Mouse (Mus musculus): ENCODE measurements around the gene Npr2. TPM values are rescaled to one million over a fixed set of nuclear protein-coding genes. Genes with fewer than 3 reads are reported as not detected.

Gene Npr2
- polyA plus RNA-seq, 1 experiment from 2014 or later = 12.7 TPM

GRCm38 (mm10) chr4:43598650-43599380, 32.9 kb upstream of the Npr2 start:
- Histone ChIP-seq H3K27ac (replicated peaks) (no peak overlapping the region), H3K4me2 (replicated peaks) (no peak overlapping the region), H3K27me3 (no peaks in the 10 kb centered on the region), H3K9me3 (no peaks in the 10 kb centered on the region), H3K4me1 (no peaks in the 10 kb centered on the region), H3K36me3 (no peaks in the 10 kb centered on the region), H3K4me3 (no peak overlapping the region), H3K9ac (replicated peaks) (no peak overlapping the region)
- WGBS = 88% methylated on average over 7 of the region's 7 CpGs
- ATAC-seq (replicated peaks) = no peak

DNA sequence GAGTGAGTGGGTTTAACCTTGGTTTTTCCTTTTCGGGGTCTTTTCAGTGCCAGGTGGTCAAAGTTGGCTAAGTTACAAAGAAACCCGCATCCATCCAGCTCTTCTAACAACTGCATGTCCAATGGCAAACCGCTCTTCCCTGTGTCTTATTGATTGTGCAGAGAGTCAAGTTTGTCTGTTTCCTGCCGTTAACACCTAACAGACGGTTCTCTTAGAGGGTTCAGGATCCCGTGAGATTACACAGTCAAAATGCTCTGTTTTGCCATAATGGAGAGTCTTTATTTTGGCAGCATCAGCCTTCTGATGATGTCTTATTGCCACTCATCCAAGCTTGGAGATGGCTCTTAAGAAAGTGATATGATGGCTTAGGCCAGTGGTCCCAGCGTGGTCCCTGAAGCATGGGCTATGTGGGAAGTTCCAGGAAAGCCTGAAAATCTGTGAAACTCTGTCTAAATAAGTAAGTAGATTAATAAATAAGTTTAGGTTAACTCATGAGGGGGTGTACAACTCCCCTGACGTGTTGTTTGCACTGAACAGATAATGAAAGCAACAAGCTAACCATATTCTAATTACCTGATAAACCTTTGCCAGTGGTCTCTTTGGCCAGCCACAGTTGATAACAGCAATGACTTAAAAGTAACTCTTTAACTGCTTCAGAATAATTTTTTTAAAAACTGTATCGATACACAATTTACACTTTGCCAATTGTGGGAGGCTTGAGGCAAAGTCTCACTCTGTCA, 31.4 kb upstream of the Npr2 start:
- Histone ChIP-seq H3K4me1 (no peaks in the 10 kb centered on the region), H3K9me3 (no peaks in the 10 kb centered on the region), H3K27ac (replicated peaks) (no peak overlapping the region), H3K36me3 (no peaks in the 10 kb centered on the region), H3K4me3 (no peak overlapping the region), H3K27me3 (no peaks in the 10 kb centered on the region), H3K9ac (replicated peaks) (no peak overlapping the region), H3K4me2 (replicated peaks) (no peak overlapping the region)
- WGBS = 78% methylated on average over 9 of the region's 9 CpGs
- no peak for ATAC-seq (replicated peaks)

- H3K36me3 ChIP-seq = no peaks in the 10 kb centered on the region
- no peak overlapping the region for H3K4me3 ChIP-seq
- no peak overlapping the region for H3K4me2 ChIP-seq (replicated peaks)
- 73% methylated on average over 3 of the region's 3 CpGs for WGBS
- no peak overlapping the region for H3K9ac ChIP-seq (replicated peaks)
- no peak overlapping the region for H3K27ac ChIP-seq (replicated peaks)
- H3K9me3 ChIP-seq = no peaks in the 10 kb centered on the region
- no peaks in the 10 kb centered on the region for H3K27me3 ChIP-seq
- no peak for ATAC-seq (replicated peaks)
- H3K4me1 ChIP-seq = no peaks in the 10 kb centered on the region
Measured at GRCm38 (mm10) chr4:43604099-43604498, 27.6 kb upstream of the Npr2 start.

- Histone ChIP-seq H3K27ac (replicated peaks) (no peak overlapping the region), H3K36me3 (no peaks in the 10 kb centered on the region), H3K27me3 (no peaks in the 10 kb centered on the region), H3K4me2 (replicated peaks) (no peak overlapping the region), H3K9ac (replicated peaks) (no peak overlapping the region), H3K9me3 (no peaks in the 10 kb centered on the region), H3K4me3 (no peak overlapping the region), H3K4me1 (no peaks in the 10 kb centered on the region)
- 82% methylated on average over 9 of the region's 9 CpGs for WGBS
- no peak for ATAC-seq (replicated peaks)
Measured at GRCm38 (mm10) chr4:43604751-43605685, 26.7 kb upstream of the Npr2 start.

- Histone ChIP-seq H3K4me3 (no peak overlapping the region), H3K4me1 (no peaks in the 10 kb centered on the region), H3K9ac (replicated peaks) (no peak overlapping the region), H3K27me3 (no peaks in the 10 kb centered on the region), H3K4me2 (replicated peaks) (no peak overlapping the region), H3K27ac (replicated peaks) (no peak overlapping the region), H3K36me3 (no peaks in the 10 kb centered on the region), H3K9me3 (no peaks in the 10 kb centered on the region)
- 57% methylated on average over 10 of the region's 10 CpGs for WGBS
- no peak for ATAC-seq (replicated peaks)
Measured at GRCm38 (mm10) chr4:43612534-43612933, 19.2 kb upstream of the Npr2 start.

DNA sequence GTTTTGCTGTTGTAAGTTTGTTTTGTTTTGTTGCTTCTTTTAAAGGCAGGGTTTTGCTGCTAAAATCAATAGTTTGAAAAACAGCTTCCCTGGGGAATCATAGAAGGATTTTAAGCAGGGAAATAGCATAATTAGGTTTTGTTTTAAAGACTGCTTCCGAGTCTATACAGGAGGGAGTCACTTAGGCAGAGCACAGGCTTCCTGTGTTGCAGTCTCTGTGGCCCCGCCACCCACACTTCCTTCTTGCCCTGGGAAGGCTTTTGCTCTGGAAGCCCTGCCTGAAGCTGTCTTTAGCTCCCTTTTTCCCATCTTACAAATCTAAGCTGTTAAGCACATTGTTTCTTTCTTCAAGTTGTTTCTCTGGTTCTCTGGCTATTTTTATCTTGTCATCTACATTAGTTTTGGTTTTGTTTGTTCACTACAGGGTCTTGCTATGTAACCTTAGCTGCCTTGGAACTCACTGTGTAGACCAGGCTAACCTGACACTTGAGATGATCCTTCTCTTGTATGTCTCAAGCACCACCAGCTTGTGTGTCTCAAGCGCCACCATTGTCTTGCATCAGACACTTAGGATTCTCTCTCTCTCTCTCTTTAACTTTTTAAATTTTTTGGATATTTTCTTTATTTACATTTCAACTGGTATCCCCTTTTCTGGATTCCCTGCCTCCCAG, 18.5 kb upstream of the Npr2 start:
- ATAC-seq (replicated peaks) = no peak
- no peaks in the 10 kb centered on the region for H3K36me3 ChIP-seq
- H3K27me3 ChIP-seq = no peaks in the 10 kb centered on the region
- WGBS = 62% methylated on average over 3 of the region's 3 CpGs
- H3K27ac ChIP-seq (replicated peaks) = no peak overlapping the region
- no peak overlapping the region for H3K4me2 ChIP-seq (replicated peaks)
- H3K9me3 ChIP-seq = no peaks in the 10 kb centered on the region
- no peak overlapping the region for H3K9ac ChIP-seq (replicated peaks)
- no peaks in the 10 kb centered on the region for H3K4me1 ChIP-seq
- H3K4me3 ChIP-seq = no peak overlapping the region

GRCm38 (mm10) chr4:43620146-43620778, 11.5 kb upstream of the Npr2 start:
- Histone ChIP-seq H3K9me3 (peaks cover 3% of the 10 kb centered on the region; the same call in 1 of the 2 replicates), H3K4me2 (replicated peaks) (no peak overlapping the region), H3K9ac (replicated peaks) (no peak overlapping the region), H3K36me3 (no peaks in the 10 kb centered on the region), H3K27me3 (no peaks in the 10 kb centered on the region), H3K27ac (replicated peaks) (no peak overlapping the region), H3K4me3 (no peak overlapping the region), H3K4me1 (no peaks in the 10 kb centered on the region)
- no peak for ATAC-seq (replicated peaks)
- 91% methylated on average over 4 of the region's 4 CpGs for WGBS

GRCm38 (mm10) chr4:43629106-43629817, 2.5 kb upstream of the Npr2 start:
- H3K36me3 ChIP-seq = no peaks in the 10 kb centered on the region
- no peak overlapping the region for H3K27ac ChIP-seq (replicated peaks)
- no peak overlapping the region for H3K4me3 ChIP-seq
- peaks cover 29% of the 10 kb centered on the region for H3K4me1 ChIP-seq
- H3K4me2 ChIP-seq (replicated peaks) = no peak overlapping the region
- 33% methylated on average over 20 of the region's 20 CpGs for WGBS
- H3K27me3 ChIP-seq = no peaks in the 10 kb centered on the region
- H3K9me3 ChIP-seq = peaks cover 10% of the 10 kb centered on the region; the same call in 1 of the 2 replicates
- ATAC-seq (replicated peaks) = no peak
- H3K9ac ChIP-seq (replicated peaks) = no peak overlapping the region

- WGBS = 2% methylated on average over 5 of the region's 5 CpGs
- H3K36me3 ChIP-seq = no peaks in the 10 kb centered on the region
- no peak overlapping the region for H3K4me3 ChIP-seq
- H3K27ac ChIP-seq (replicated peaks) = peak overlapping the region; percentile 82
- no peaks in the 10 kb centered on the region for H3K27me3 ChIP-seq
- peak; percentile 75 for ATAC-seq (replicated peaks)
- peak overlapping the region; percentile 86 for H3K4me2 ChIP-seq (replicated peaks)
- H3K9ac ChIP-seq (replicated peaks) = 0 out of 2 replicates have a peak overlapping the region, but pooled peaks have one; percentile 22
- peaks cover 29% of the 10 kb centered on the region for H3K4me1 ChIP-seq
- peaks cover 8% of the 10 kb centered on the region; the same call in 1 of the 2 replicates for H3K9me3 ChIP-seq
Measured at GRCm38 (mm10) chr4:43630030-43630581, 1.6 kb upstream of the Npr2 start.

GRCm38 (mm10) chr4:43630671-43631045, 1.1 kb upstream of the Npr2 start:
- 14% methylated on average over 5 of the region's 5 CpGs for WGBS
- Histone ChIP-seq H3K9me3 (0 out of 2 replicates have a peak, but pooled peaks cover 3% of the 10 kb centered on the region), H3K27ac (replicated peaks) (peak overlapping the region; percentile 82), H3K27me3 (no peaks in the 10 kb centered on the region), H3K9ac (replicated peaks) (peak overlapping the region; percentile 96), H3K4me1 (peaks cover 29% of the 10 kb centered on the region), H3K36me3 (no peaks in the 10 kb centered on the region), H3K4me3 (peak overlapping the region; percentile 71), H3K4me2 (replicated peaks) (peak overlapping the region; percentile 86)
- ATAC-seq (replicated peaks) = peak; percentile 46
